Mouse (Mus musculus) bone marrow macrophage, adult 2 months (primary cell): Measurements from ENCODE around the gene Fam57a.

Experiments used
- CTCF ChIP-seq: IDR thresholded peaks from 2 replicates; pipeline ENCODE4 v1.5.1; 2012; ENCODE audit warnings: low read depth, mild to moderate bottlenecking, low read length, moderate library complexity
- POLR2A ChIP-seq: IDR thresholded peaks from 2 replicates; pipeline ENCODE4 v1.6.1; 2012; ENCODE audit warnings: mild to moderate bottlenecking, low read depth, low read length, borderline replicate concordance

GRCm38 (mm10) chr11:76217390-76217800, 37.9 kb downstream of the Fam57a start, which contains the start of the genes Dbil5 and Gemin4:
- TF ChIP-seq CTCF (peak; percentile 74), POLR2A (0 out of 2 replicates have a peak, but pooled peaks have one; percentile 69)
